Mouse (Mus musculus): ENCODE measurements around the gene Gm9736. TPM values are rescaled to one million over a fixed set of nuclear protein-coding genes. Genes with fewer than 3 reads are reported as not detected.
"Not testable (repeated sequence)": the region's sequence is repeated elsewhere in the genome, so short reads cannot be mapped to it uniquely, and the experiment has no call there.

The Gm9736 gene
- polyA plus RNA-seq (2012; ENCODE audit: insufficient read depth, insufficient read length, missing spikeins), result not detected in 2 replicates

GRCm38 (mm10) chr10:77751254-77751653, at the start of gene Gm9736:
Gm9736 (minus strand) TSS chr10:77751354.
- not testable (repeated sequence) for H3K4me1 ChIP-seq (ENCODE audit: control insufficient read depth, insufficient read depth, low read length); H3K4me3 ChIP-seq (ENCODE audit: insufficient read depth, low read length); H3K27ac ChIP-seq (ENCODE audit: insufficient read depth, low read depth, low read length)

- TF ChIP-seq POLR2A (IDR thresholded peaks at IDR 0.05; ENCODE audit: borderline replicate concordance, low read depth, low read length) (no peak), CTCF (IDR thresholded peaks at IDR 0.05; ENCODE audit: low read depth, low read length) (no peak)
- H3K4me1 ChIP-seq (ENCODE audit: control insufficient read depth, insufficient read depth, low read length), result no peaks in the 10 kb centered on the region
- H3K4me3 ChIP-seq (ENCODE audit: insufficient read depth, low read length), result no peak within 1 kb of the TSS
- no peak within 1 kb of the TSS for H3K27ac ChIP-seq (ENCODE audit: insufficient read depth, low read depth, low read length)
These were observed 47.9 kb upstream of the Gm9736 start, which contains the start of gene Gm19668 for GRCm38 (mm10) chr10:77798921-77799508. Gm19668 (minus strand) TSS chr10:77799133.

- not testable (repeated sequence) for H3K27ac ChIP-seq (ENCODE audit: insufficient read depth, low read depth, low read length); H3K4me1 ChIP-seq (ENCODE audit: control insufficient read depth, insufficient read depth, low read length); H3K4me3 ChIP-seq (ENCODE audit: insufficient read depth, low read length)
These were observed 47.2 kb upstream of the Gm9736 start for GRCm38 (mm10) chr10:77798164-77798920.

- Histone ChIP-seq H3K4me1 (ENCODE audit: control insufficient read depth, insufficient read depth, low read length) (no peaks in the 10 kb centered on the region), H3K27ac (ENCODE audit: insufficient read depth, low read depth, low read length) (no peak overlapping the region), H3K4me3 (ENCODE audit: insufficient read depth, low read length) (no peak overlapping the region)
- TF ChIP-seq POLR2A (IDR thresholded peaks at IDR 0.05; ENCODE audit: borderline replicate concordance, low read depth, low read length) (no peak), CTCF (IDR thresholded peaks at IDR 0.05; ENCODE audit: low read depth, low read length) (no peak)
These were observed 46.5 kb upstream of the Gm9736 start for GRCm38 (mm10) chr10:77797677-77798076.

GRCm38 (mm10) chr10:77794976-77795375, 43.8 kb upstream of the Gm9736 start, which contains the start of gene Gm9639:
Gm9639 (minus strand) TSS chr10:77795076.
- TF ChIP-seq CTCF (IDR thresholded peaks at IDR 0.05; ENCODE audit: low read depth, low read length) (no peak), POLR2A (IDR thresholded peaks at IDR 0.05; ENCODE audit: borderline replicate concordance, low read depth, low read length) (no peak)
- Histone ChIP-seq H3K27ac (ENCODE audit: insufficient read depth, low read depth, low read length) (no peak within 1 kb of the TSS), H3K4me1 (ENCODE audit: control insufficient read depth, insufficient read depth, low read length) (no peaks in the 10 kb centered on the region), H3K4me3 (ENCODE audit: insufficient read depth, low read length) (no peak within 1 kb of the TSS)

- H3K4me3 ChIP-seq (ENCODE audit: insufficient read depth, low read length), result no peak overlapping the region
- TF ChIP-seq CTCF (IDR thresholded peaks at IDR 0.05; ENCODE audit: low read depth, low read length), result no peak
- TF ChIP-seq POLR2A (IDR thresholded peaks at IDR 0.05; ENCODE audit: borderline replicate concordance, low read depth, low read length), result no peak
- no peak overlapping the region for H3K27ac ChIP-seq (ENCODE audit: insufficient read depth, low read depth, low read length)
- H3K4me1 ChIP-seq (ENCODE audit: control insufficient read depth, insufficient read depth, low read length), result no peaks in the 10 kb centered on the region
These were observed 37.5 kb upstream of the Gm9736 start for GRCm38 (mm10) chr10:77788621-77789020.

- H3K27ac ChIP-seq (ENCODE audit: insufficient read depth, low read depth, low read length); H3K4me1 ChIP-seq (ENCODE audit: control insufficient read depth, insufficient read depth, low read length); H3K4me3 ChIP-seq (ENCODE audit: insufficient read depth, low read length): not testable (repeated sequence)
These were observed 36.7 kb upstream of the Gm9736 start, which contains the start of gene Gm7137 for GRCm38 (mm10) chr10:77787876-77788275. Gm7137 (minus strand) TSS chr10:77788200.

GRCm38 (mm10) chr10:77783396-77783795, 32.2 kb upstream of the Gm9736 start:
- not testable (repeated sequence) for H3K4me3 ChIP-seq (ENCODE audit: insufficient read depth, low read length); H3K27ac ChIP-seq (ENCODE audit: insufficient read depth, low read depth, low read length); H3K4me1 ChIP-seq (ENCODE audit: control insufficient read depth, insufficient read depth, low read length)

GRCm38 (mm10) chr10:77782442-77782841, 31.3 kb upstream of the Gm9736 start, which contains the start of gene Gm3250:
Gm3250 (minus strand) TSS chr10:77782542.
- not testable (repeated sequence) for H3K4me1 ChIP-seq (ENCODE audit: control insufficient read depth, insufficient read depth, low read length); H3K4me3 ChIP-seq (ENCODE audit: insufficient read depth, low read length); H3K27ac ChIP-seq (ENCODE audit: insufficient read depth, low read depth, low read length)

- not testable (repeated sequence) for H3K4me1 ChIP-seq (ENCODE audit: control insufficient read depth, insufficient read depth, low read length); H3K27ac ChIP-seq (ENCODE audit: insufficient read depth, low read depth, low read length); H3K4me3 ChIP-seq (ENCODE audit: insufficient read depth, low read length)
These were observed 25.7 kb upstream of the Gm9736 start, which contains the start of gene Gm7138 for GRCm38 (mm10) chr10:77776844-77777243. Gm7138 (minus strand) TSS chr10:77776944.

GRCm38 (mm10) chr10:77772142-77772541, 21.0 kb upstream of the Gm9736 start:
- H3K27ac ChIP-seq (ENCODE audit: insufficient read depth, low read depth, low read length), result not testable (repeated sequence)

GRCm38 (mm10) chr10:77771225-77771624, 20.1 kb upstream of the Gm9736 start, which contains the start of gene Gm3238:
Gm3238 (minus strand) TSS chr10:77771325.
- H3K27ac ChIP-seq (ENCODE audit: insufficient read depth, low read depth, low read length); H3K4me3 ChIP-seq (ENCODE audit: insufficient read depth, low read length); H3K4me1 ChIP-seq (ENCODE audit: control insufficient read depth, insufficient read depth, low read length): not testable (repeated sequence)

More at GRCm38 (mm10) chr10:77772142-77772541, 21.0 kb upstream of the Gm9736 start:
- not testable (repeated sequence) for H3K4me3 ChIP-seq (ENCODE audit: insufficient read depth, low read length); H3K4me1 ChIP-seq (ENCODE audit: control insufficient read depth, insufficient read depth, low read length)

Data from bone marrow macrophage, adult 2 months (primary cell).